Mouse (Mus musculus): ENCODE measurements at regions not wholly inside any gene's neighbourhood (a gene's known extent, or its start where the extent isn't known, plus 50 kb on each side); places are given as distances from the start of the nearest gene placed in this dataset.
A peak's percentile ranks its signal among the peaks of the same experiment; 100 is the strongest.

GRCm38 (mm10) chr8:89404287-89404686 is 360.3 kb upstream of the Sall1 start:
- no peaks in the 10 kb centered on the region for H3K36me3 ChIP-seq (replicated peaks in 1 of 2; ENCODE audit: control insufficient read depth in 1 of 2, insufficient read depth in 1 of 2, low read length in 1 of 2)
- H3K27ac ChIP-seq (ENCODE audit: insufficient read depth, low read depth) = no peak overlapping the region
- no peak overlapping the region for H3K4me3 ChIP-seq (replicated peaks in 1 of 3; ENCODE audit: low read depth in 2 of 3, low read length in 2 of 3, poor library complexity in 1 of 3)
- no peak overlapping the region for H3K9ac ChIP-seq (ENCODE audit: insufficient read depth, low read depth)
- peaks cover 0 to 11% of the 10 kb centered on the region in 2 experiments; a peak in 1 of 4 replicates for H3K4me1 ChIP-seq (ENCODE audit: control insufficient read depth in 1 of 2, insufficient read depth in 2 of 2)
- in situ Hi-C loops (cut with MboI; ENCODE audit: low pct_ligation_motif_present, low pct_unique_long_range_greater_than_20kb, low sequenced_read_pairs) = no loop called here
- no peak overlapping the region for H3K4me2 ChIP-seq (ENCODE audit: insufficient read depth, low read depth, poor library complexity, severe bottlenecking)
- DNase-seq (ENCODE audit: extremely low read depth) = peak; percentile 31
- H3K79me2 ChIP-seq (replicated peaks; ENCODE audit: control insufficient read depth, extremely low read depth, insufficient read depth, poor library complexity, severe bottlenecking) = no peaks in the 10 kb centered on the region
- TF ChIP-seq IRF4 (IDR thresholded peaks at IDR 0.05; ENCODE audit: low read depth, low read length) (0 out of 2 replicates have a peak, but pooled peaks have one; percentile 17), TBP (conservative IDR thresholded peaks at IDR 0.05; ENCODE audit: low read depth, low read length) (no peak), EP300 (IDR thresholded peaks at IDR 0.05; ENCODE audit: low read length) (0 out of 2 replicates have a peak, but pooled peaks have one; percentile 32), CHD1 (IDR thresholded peaks at IDR 0.05; ENCODE audit: low read depth, low read length) (no peak), PAX5 (IDR thresholded peaks at IDR 0.05; ENCODE audit: low read length) (no peak), ZC3H11A (IDR thresholded peaks at IDR 0.05; ENCODE audit: low read depth, low read length) (no peak), ELF1 (IDR thresholded peaks at IDR 0.05; ENCODE audit: low read depth, low read length) (no peak), POLR2A (IDR thresholded peaks at IDR 0.05; ENCODE audit: low read depth, low read length) (no peak), HCFC1 (IDR thresholded peaks at IDR 0.05; ENCODE audit: low read depth, low read length) (no peak)
- dilution Hi-C loops (cut with MboI; ENCODE audit: extremely low pct_ligation_motif_present, extremely low pct_unique_long_range_greater_than_20kb, low sequenced_read_pairs) = no loop called here
- H3K27me3 ChIP-seq (replicated peaks) = no peaks in the 10 kb centered on the region
- H3K9me3 ChIP-seq (replicated peaks; ENCODE audit: low read length) = peaks cover 12% of the 10 kb centered on the region

GRCm38 (mm10) chr8:89396673-89397072 is 352.7 kb upstream of the Sall1 start:
- Histone ChIP-seq H3K36me3 (replicated peaks in 1 of 2; ENCODE audit: control insufficient read depth in 1 of 2, insufficient read depth in 1 of 2, low read length in 1 of 2) (no peaks in the 10 kb centered on the region), H3K27ac (ENCODE audit: insufficient read depth, low read depth) (no peak overlapping the region), H3K27me3 (replicated peaks) (no peaks in the 10 kb centered on the region), H3K4me2 (ENCODE audit: insufficient read depth, low read depth, poor library complexity, severe bottlenecking) (no peak overlapping the region), H3K4me1 (ENCODE audit: control insufficient read depth in 1 of 2, insufficient read depth in 2 of 2) (no peaks in the 10 kb centered on the region), H3K79me2 (replicated peaks; ENCODE audit: control insufficient read depth, extremely low read depth, insufficient read depth, poor library complexity, severe bottlenecking) (no peaks in the 10 kb centered on the region), H3K9me3 (replicated peaks; ENCODE audit: low read length) (peaks cover 23% of the 10 kb centered on the region), H3K4me3 (replicated peaks in 1 of 3; ENCODE audit: low read depth in 2 of 3, low read length in 2 of 3, poor library complexity in 1 of 3) (no peak overlapping the region), H3K9ac (ENCODE audit: insufficient read depth, low read depth) (no peak overlapping the region)
- no peak for DNase-seq (ENCODE audit: extremely low read depth)
- TF ChIP-seq MXI1 (IDR thresholded peaks at IDR 0.05; ENCODE audit: low read depth, low read length) = no peak
- TF ChIP-seq ETS1 (conservative IDR thresholded peaks at IDR 0.05; ENCODE audit: low read depth, low read length) = no peak
- TF ChIP-seq TCF12 (IDR thresholded peaks at IDR 0.05; ENCODE audit: low read depth, low read length) = no peak
- no peak for TF ChIP-seq ZKSCAN1 (IDR thresholded peaks at IDR 0.05; ENCODE audit: borderline replicate concordance, low read depth, low read length)
- no peak for TF ChIP-seq ELF1 (IDR thresholded peaks at IDR 0.05; ENCODE audit: low read depth, low read length)
- TF ChIP-seq CTCF (conservative IDR thresholded peaks at IDR 0.05 in 1 of 2, IDR thresholded peaks at IDR 0.05 in 1 of 2; ENCODE audit: low read depth in 2 of 2, low read length in 2 of 2) = no peak
- no peak for TF ChIP-seq ZMIZ1 (IDR thresholded peaks at IDR 0.05; ENCODE audit: low read depth, low read length)
- TF ChIP-seq USF1 (IDR thresholded peaks at IDR 0.05; ENCODE audit: low read depth, low read length) = no peak
- TF ChIP-seq CHD2 (IDR thresholded peaks at IDR 0.05; ENCODE audit: low read length) = no peak
- TF ChIP-seq MYC (IDR thresholded peaks at IDR 0.05; ENCODE audit: low read depth, low read length) = no peak
- no peak for TF ChIP-seq NELFE (IDR thresholded peaks at IDR 0.05; ENCODE audit: low read depth, low read length)
- TF ChIP-seq PAX5 (IDR thresholded peaks at IDR 0.05; ENCODE audit: low read length) = no peak
- TF ChIP-seq TBP (conservative IDR thresholded peaks at IDR 0.05; ENCODE audit: low read depth, low read length) = no peak
- TF ChIP-seq JUN (IDR thresholded peaks at IDR 0.05; ENCODE audit: insufficient read depth, low read depth, low read length) = no peak
- TF ChIP-seq UBTF (IDR thresholded peaks at IDR 0.05; ENCODE audit: low read depth, low read length) = no peak
- TF ChIP-seq RAD21 (IDR thresholded peaks at IDR 0.05; ENCODE audit: low read depth, low read length) = no peak
- TF ChIP-seq GABPA (IDR thresholded peaks at IDR 0.05; ENCODE audit: insufficient replicate concordance, low read depth, low read length) = no peak
- no peak for TF ChIP-seq IRF4 (IDR thresholded peaks at IDR 0.05; ENCODE audit: low read depth, low read length)
- TF ChIP-seq CHD1 (IDR thresholded peaks at IDR 0.05; ENCODE audit: low read depth, low read length) = no peak
- TF ChIP-seq MAFK (IDR thresholded peaks at IDR 0.05; ENCODE audit: insufficient replicate concordance, low read length) = no peak
- in situ Hi-C loops (cut with MboI; ENCODE audit: low pct_ligation_motif_present, low pct_unique_long_range_greater_than_20kb, low sequenced_read_pairs) (no loop called here), dilution Hi-C loops (cut with MboI; ENCODE audit: extremely low pct_ligation_motif_present, extremely low pct_unique_long_range_greater_than_20kb, low sequenced_read_pairs) (no loop called here)
